Mouse (Mus musculus) hindbrain, embryonic 14.5 days (tissue): ENCODE measurements around the gene Dnajb3. TPM values are rescaled to one million over a fixed set of nuclear protein-coding genes. Genes with fewer than 3 reads are reported as not detected.

Experiments
- ATAC-seq: fragments of 200-750 bp; cut with Nextera tagmentation; 2 replicates; pipeline ENCODE4 v1.8.0; 2017; ENCODE audit warnings: moderate number of reproducible peaks, mild to moderate bottlenecking, moderate TSS enrichment, moderate library complexity; ENCODE audit not compliant: low FRiP score
- DNase-seq: peaks from one replicate; pipeline ENCODE4 v3.0.0-alpha.2; 2015; ENCODE audit warnings: low spot score
- H3K27ac ChIP-seq: fragments of 300-500 bp; sonication (generic); 2 replicates; pipeline ENCODE4 v1.5.1; 2014; ENCODE audit warnings: mild to moderate bottlenecking, moderate library complexity
- H3K27me3 ChIP-seq: fragments of 300-500 bp; sonication (generic); 2 replicates; pipeline ENCODE4 v1.6.1; 2014; ENCODE audit warnings: mild to moderate bottlenecking, low read length, mixed read lengths; ENCODE audit not compliant: control insufficient read depth, insufficient read depth
- H3K36me3 ChIP-seq: fragments of 300-500 bp; sonication (generic); replicated peaks from 2 replicates; pipeline ENCODE4 v1.6.1; 2014; ENCODE audit not compliant: control insufficient read depth, insufficient read depth
- H3K4me1 ChIP-seq: fragments of 300-500 bp; sonication (generic); replicated peaks from 2 replicates; pipeline ENCODE4 v1.6.1; 2014; ENCODE audit warnings: antibody characterized with exemption, low read length, mixed read lengths; ENCODE audit not compliant: control insufficient read depth, insufficient read depth
- H3K4me2 ChIP-seq: fragments of 300-500 bp; sonication (generic); replicated peaks from 2 replicates; pipeline ENCODE4 v1.6.1; 2014; ENCODE audit warnings: mild to moderate bottlenecking, moderate library complexity
- H3K4me3 ChIP-seq: fragments of 300-500 bp; sonication (generic); replicated peaks from 2 replicates; pipeline ENCODE4 v1.5.1; 2014; ENCODE audit warnings: mild to moderate bottlenecking, low read length
- H3K9ac ChIP-seq: fragments of 300-500 bp; sonication (generic); 2 replicates; pipeline ENCODE4 v1.6.1; 2014
- H3K9me3 ChIP-seq: fragments of 300-500 bp; sonication (generic); 2 replicates; pipeline ENCODE4 v1.6.1; 2016; ENCODE audit warnings: low read length; ENCODE audit not compliant: control insufficient read depth
- WGBS: fragments of 180-500 bp; shearing (Covaris S2); extraction: QIAGEN DNeasy Blood & Tissue Kit; methylation state at CpG from one replicate; pipeline ENCODE4 v1.1.7; 2014; 5-methylcytosine and 5-hydroxymethylcytosine counted together
- polyA plus RNA-seq: library from polyadenylated mRNA; unstranded; fragments of >200 nt; fragmentation: Nextera tagmentation; extraction: Ambion mirVana; gene quantifications from 2 replicates; pipeline ENCODE4 v1.2.1, GENCODE M21; 2014

Gene Dnajb3
- polyA plus RNA-seq, 1 experiment from 2014 or later: 16.5 TPM

GRCm38 (mm10) chr1:88245881-88246280 lies 40.3 kb upstream of the Dnajb3 start:
- Histone ChIP-seq H3K9me3 (peaks cover 100% of the 10 kb centered on the region), H3K27me3 (no peaks in the 10 kb centered on the region), H3K9ac (no peak overlapping the region), H3K4me2 (no peak overlapping the region), H3K27ac (no peak overlapping the region), H3K4me1 (no peaks in the 10 kb centered on the region), H3K36me3 (no peaks in the 10 kb centered on the region), H3K4me3 (no peak overlapping the region)
- 79% methylated on average over 6 of the region's 6 CpGs for WGBS
- ATAC-seq: no peak
- DNase-seq: no peak

GRCm38 (mm10) chr1:88243861-88244260 lies 38.3 kb upstream of the Dnajb3 start:
- no peak overlapping the region for H3K4me2 ChIP-seq
- no peaks in the 10 kb centered on the region for H3K36me3 ChIP-seq
- no peak overlapping the region for H3K27ac ChIP-seq
- peaks cover 100% of the 10 kb centered on the region for H3K9me3 ChIP-seq
- 68% methylated on average over 5 of the region's 5 CpGs for WGBS
- H3K27me3 ChIP-seq: no peaks in the 10 kb centered on the region
- no peak for DNase-seq
- no peaks in the 10 kb centered on the region for H3K4me1 ChIP-seq
- H3K9ac ChIP-seq: no peak overlapping the region
- ATAC-seq: no peak
- no peak overlapping the region for H3K4me3 ChIP-seq

- Histone ChIP-seq H3K4me3 (no peak overlapping the region), H3K36me3 (no peaks in the 10 kb centered on the region), H3K9me3 (peaks cover 99% of the 10 kb centered on the region), H3K27me3 (no peaks in the 10 kb centered on the region), H3K9ac (no peak overlapping the region), H3K4me1 (no peaks in the 10 kb centered on the region), H3K4me2 (no peak overlapping the region), H3K27ac (no peak overlapping the region)
- DNase-seq (no peak), ATAC-seq (no peak)
- WGBS: 77% methylated on average over 4 of the region's 4 CpGs
These were observed 35.0 kb upstream of the Dnajb3 start for GRCm38 (mm10) chr1:88240579-88240978.

DNA sequence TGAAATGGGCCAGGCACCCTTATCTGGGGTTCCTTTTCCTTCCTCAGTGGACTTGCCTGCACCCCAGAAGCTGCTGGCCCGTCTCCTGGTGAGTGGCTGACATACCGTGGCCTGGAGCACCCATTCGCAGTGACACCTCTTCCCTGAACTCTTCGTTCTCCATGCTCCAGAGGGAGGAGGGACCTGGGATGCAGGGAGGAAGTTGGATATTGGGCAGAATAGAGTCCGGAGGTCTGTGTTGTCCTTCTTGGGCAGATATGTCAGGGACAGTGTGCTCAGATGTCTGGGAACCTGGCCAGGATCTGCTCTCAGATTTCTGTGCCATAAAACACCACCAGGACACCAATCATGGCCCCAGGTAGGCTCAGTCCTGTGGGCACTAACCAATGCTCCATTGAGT lies 34.5 kb upstream of the Dnajb3 start:
- H3K9ac ChIP-seq: no peak overlapping the region
- no peaks in the 10 kb centered on the region for H3K27me3 ChIP-seq
- H3K4me3 ChIP-seq: no peak overlapping the region
- DNase-seq (no peak), ATAC-seq (no peak)
- WGBS: 75% methylated on average over 5 of the region's 5 CpGs
- H3K27ac ChIP-seq: no peak overlapping the region
- no peak overlapping the region for H3K4me2 ChIP-seq
- H3K9me3 ChIP-seq: peaks cover 99% of the 10 kb centered on the region
- no peaks in the 10 kb centered on the region for H3K36me3 ChIP-seq
- no peaks in the 10 kb centered on the region for H3K4me1 ChIP-seq

DNA sequence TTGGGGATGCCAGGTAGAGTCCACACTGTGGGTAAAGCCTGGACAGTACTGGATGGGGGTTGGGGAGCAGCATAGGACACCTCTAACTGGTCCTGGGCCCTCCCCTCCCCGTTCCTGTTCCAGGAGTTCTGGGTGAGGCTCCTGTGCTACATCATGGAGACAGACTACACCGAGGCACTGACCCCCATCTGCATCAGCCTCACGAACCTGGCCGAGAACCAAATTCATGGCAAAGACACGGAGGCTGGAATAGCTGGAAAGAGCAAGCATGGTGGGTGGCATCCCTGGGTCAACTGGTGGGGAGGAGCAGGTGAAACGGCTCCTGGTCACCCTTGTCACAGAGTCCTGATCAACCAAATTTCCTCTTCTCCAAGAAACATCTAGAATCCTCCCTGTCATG lies 33.2 kb upstream of the Dnajb3 start:
- no peak; the same call in 1 of the 2 replicates for ATAC-seq
- H3K9me3 ChIP-seq: peaks cover 99% of the 10 kb centered on the region
- H3K4me3 ChIP-seq: no peak overlapping the region
- no peak overlapping the region for H3K27ac ChIP-seq
- H3K4me2 ChIP-seq: no peak overlapping the region
- 78% methylated on average over 6 of the region's 6 CpGs for WGBS
- no peaks in the 10 kb centered on the region for H3K36me3 ChIP-seq
- H3K9ac ChIP-seq: no peak overlapping the region
- H3K4me1 ChIP-seq: no peaks in the 10 kb centered on the region
- no peaks in the 10 kb centered on the region for H3K27me3 ChIP-seq
- no peak for DNase-seq

GRCm38 (mm10) chr1:88237311-88237710 lies 31.7 kb upstream of the Dnajb3 start:
- WGBS: 80% methylated on average over 5 of the region's 5 CpGs
- H3K27me3 ChIP-seq: no peaks in the 10 kb centered on the region
- H3K36me3 ChIP-seq: no peaks in the 10 kb centered on the region
- no peak for DNase-seq
- H3K4me3 ChIP-seq: no peak overlapping the region
- ATAC-seq: no peak
- H3K9ac ChIP-seq: no peak overlapping the region
- H3K4me1 ChIP-seq: no peaks in the 10 kb centered on the region
- peaks cover 99% of the 10 kb centered on the region for H3K9me3 ChIP-seq
- no peak overlapping the region for H3K4me2 ChIP-seq
- H3K27ac ChIP-seq: no peak overlapping the region

GRCm38 (mm10) chr1:88235894-88236415 lies 30.4 kb upstream of the Dnajb3 start:
- WGBS: 69% methylated on average over 4 of the region's 4 CpGs
- Histone ChIP-seq H3K9ac (no peak overlapping the region), H3K4me3 (no peak overlapping the region)

DNA sequence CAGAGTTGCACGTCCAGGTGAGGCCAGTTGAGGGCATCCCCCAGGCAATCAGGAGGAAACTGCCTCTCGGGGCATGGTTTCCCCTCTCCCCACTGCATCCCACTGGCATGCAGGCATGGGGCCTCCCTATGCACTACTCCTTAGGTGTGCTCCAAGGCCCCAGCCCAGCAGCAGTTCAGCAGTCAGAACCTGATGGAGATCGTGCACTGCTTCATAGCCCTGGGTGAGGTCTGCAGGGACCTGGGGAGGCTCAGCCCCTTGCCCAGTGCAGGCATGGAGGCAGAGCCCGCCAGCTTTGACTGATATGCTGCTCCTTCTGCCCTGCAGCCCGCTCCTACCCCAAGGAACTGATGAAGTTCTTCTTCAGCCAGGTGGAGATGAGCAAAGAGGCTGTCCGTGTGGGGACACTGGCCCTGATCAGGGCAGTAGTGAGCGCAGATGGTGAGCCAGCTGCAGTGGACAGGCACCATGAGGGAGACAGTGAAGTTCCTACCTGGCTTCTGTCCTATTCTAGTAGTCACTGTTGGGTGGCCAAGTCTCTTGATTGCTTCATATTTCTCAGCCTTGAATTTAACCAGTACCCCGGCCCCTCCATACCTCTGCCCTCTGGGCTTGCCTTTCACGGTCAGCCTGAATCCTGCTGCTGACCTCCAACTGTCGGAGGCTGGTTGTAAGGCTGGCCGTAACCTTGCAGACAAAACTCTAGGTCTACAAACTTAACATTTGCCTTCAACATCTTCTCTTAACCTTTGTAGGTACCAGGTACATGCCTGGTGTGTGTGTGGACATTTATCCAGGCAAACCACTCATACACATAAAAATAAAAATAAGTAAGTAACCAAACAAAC lies 29.7 kb upstream of the Dnajb3 start:
- Histone ChIP-seq H3K4me3 (no peak overlapping the region), H3K27ac (no peak overlapping the region), H3K4me1 (no peaks in the 10 kb centered on the region), H3K9ac (no peak overlapping the region), H3K9me3 (peaks cover 99% of the 10 kb centered on the region), H3K27me3 (no peaks in the 10 kb centered on the region), H3K36me3 (no peaks in the 10 kb centered on the region), H3K4me2 (no peak overlapping the region)
- 0 out of 2 replicates have a peak, but pooled peaks have one; percentile 6 for ATAC-seq
- 68% methylated on average over 11 of the region's 11 CpGs for WGBS
- DNase-seq: no peak

More at GRCm38 (mm10) chr1:88235894-88236415, 30.4 kb upstream of the Dnajb3 start:
- Histone ChIP-seq H3K27ac (no peak overlapping the region), H3K9me3 (peaks cover 99% of the 10 kb centered on the region), H3K27me3 (no peaks in the 10 kb centered on the region), H3K4me2 (no peak overlapping the region), H3K36me3 (no peaks in the 10 kb centered on the region), H3K4me1 (no peaks in the 10 kb centered on the region)
- DNase-seq (no peak), ATAC-seq (no peak)

DNA sequence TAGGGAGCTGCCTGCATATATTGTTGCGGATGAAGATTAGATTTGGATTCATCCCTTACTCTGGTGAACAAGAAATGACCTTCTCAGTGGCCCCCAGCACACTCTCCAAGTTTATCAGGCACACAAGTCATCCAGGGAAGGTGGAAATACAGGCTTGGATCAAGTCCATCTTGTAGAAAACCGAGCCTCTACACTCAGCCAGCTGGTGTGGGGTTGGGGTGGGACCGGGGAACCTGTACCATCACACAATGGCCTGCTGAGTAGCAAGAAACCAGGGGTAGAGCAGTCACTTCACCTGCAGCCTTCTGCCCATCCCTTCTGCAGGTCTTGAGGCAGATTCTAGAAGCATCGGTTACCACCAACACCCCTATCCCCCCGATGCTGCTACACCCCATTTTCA lies 29.1 kb upstream of the Dnajb3 start:
- Histone ChIP-seq H3K4me3 (no peak overlapping the region), H3K27ac (no peak overlapping the region), H3K4me1 (no peaks in the 10 kb centered on the region), H3K36me3 (no peaks in the 10 kb centered on the region), H3K27me3 (no peaks in the 10 kb centered on the region), H3K9ac (no peak overlapping the region), H3K4me2 (no peak overlapping the region), H3K9me3 (peaks cover 99% of the 10 kb centered on the region)
- 45% methylated on average over 5 of the region's 5 CpGs for WGBS
- ATAC-seq (no peak), DNase-seq (no peak)
